Mouse (Mus musculus): Measurements from ENCODE around the gene Igsf8.
A peak's percentile ranks its signal among the peaks of the same experiment; 100 is the strongest.

The Igsf8 gene

GRCm38 (mm10) chr1:172349916-172350812 is 88.7 kb downstream of the Igsf8 start:
- no peak for DNase-seq (ENCODE audit: low read depth)

- no peak for DNase-seq (ENCODE audit: low read depth)
These were observed 90.6 kb downstream of the Igsf8 start for GRCm38 (mm10) chr1:172352001-172352400.

GRCm38 (mm10) chr1:172352453-172352852 is 91.0 kb downstream of the Igsf8 start:
- no peak for DNase-seq (ENCODE audit: low read depth)

- DNase-seq (ENCODE audit: low read depth), result no peak
These were observed 93.9 kb downstream of the Igsf8 start for GRCm38 (mm10) chr1:172355336-172355735.

GRCm38 (mm10) chr1:172357550-172357949 is 96.1 kb downstream of the Igsf8 start:
- DNase-seq (ENCODE audit: low read depth), result peak; percentile 72

- DNase-seq (ENCODE audit: low read depth), result no peak
These were observed 96.9 kb downstream of the Igsf8 start for GRCm38 (mm10) chr1:172358341-172358740.

GRCm38 (mm10) chr1:172364684-172365083 is 103.2 kb downstream of the Igsf8 start:
- peak; percentile 73 for DNase-seq (ENCODE audit: low read depth)

GRCm38 (mm10) chr1:172368768-172369418 is 107.5 kb downstream of the Igsf8 start:
- peak; percentile 90 for DNase-seq (ENCODE audit: low read depth)

All from induced T-regulatory cell, adult 2 months (primary cell).